Mouse (Mus musculus) heart, adult 2 months (tissue): ENCODE results near the gene Pdxdc1.

Experiments
- CTCF ChIP-seq: fragments of 200-600 bp; IDR thresholded peaks from 2 replicates; pipeline ENCODE4 v1.8.1; 2022; ENCODE audit warnings: antibody characterized with exemption, mild to moderate bottlenecking, moderate library complexity
- POLR2A ChIP-seq: fragments of 200-500 bp; IDR thresholded peaks from 2 replicates; pipeline ENCODE4 v1.6.1; 2011; ENCODE audit warnings: mild to moderate bottlenecking, low read depth, low read length, control low read depth; ENCODE audit not compliant: insufficient read depth

DNA sequence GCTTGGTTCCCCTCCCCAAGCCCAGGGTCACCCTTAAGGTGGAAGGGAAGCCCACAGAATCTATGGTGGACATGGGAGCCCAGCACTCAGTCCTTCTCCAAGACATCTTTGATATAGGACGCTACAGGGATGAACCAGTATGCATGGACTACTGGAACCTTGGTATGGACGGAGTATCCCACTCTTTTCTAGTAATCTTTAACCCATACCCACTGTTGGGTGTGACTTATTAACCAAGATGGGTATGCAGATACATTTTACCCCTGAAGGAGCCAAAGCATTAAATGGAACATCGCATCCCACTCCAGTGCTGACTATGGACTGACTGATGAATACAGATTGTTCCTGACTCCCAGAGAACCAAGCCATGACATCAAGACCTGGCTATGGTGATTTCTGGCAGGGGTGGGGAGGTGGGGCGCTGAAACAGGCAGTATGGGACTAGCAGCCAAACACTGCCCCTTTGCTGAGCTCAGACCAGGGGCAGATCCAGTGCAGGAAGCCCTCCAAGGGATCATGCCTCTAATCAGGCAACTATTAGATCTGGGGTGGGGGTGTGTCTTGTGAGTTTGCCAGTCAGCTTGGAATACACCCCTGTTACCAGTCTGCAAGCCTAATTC lies 24.6 kb upstream of the Pdxdc1 start:
- no peak for TF ChIP-seq POLR2A
- TF ChIP-seq CTCF, result no peak
